Mouse (Mus musculus): ENCODE measurements around the gene Ggt7.

DNA sequence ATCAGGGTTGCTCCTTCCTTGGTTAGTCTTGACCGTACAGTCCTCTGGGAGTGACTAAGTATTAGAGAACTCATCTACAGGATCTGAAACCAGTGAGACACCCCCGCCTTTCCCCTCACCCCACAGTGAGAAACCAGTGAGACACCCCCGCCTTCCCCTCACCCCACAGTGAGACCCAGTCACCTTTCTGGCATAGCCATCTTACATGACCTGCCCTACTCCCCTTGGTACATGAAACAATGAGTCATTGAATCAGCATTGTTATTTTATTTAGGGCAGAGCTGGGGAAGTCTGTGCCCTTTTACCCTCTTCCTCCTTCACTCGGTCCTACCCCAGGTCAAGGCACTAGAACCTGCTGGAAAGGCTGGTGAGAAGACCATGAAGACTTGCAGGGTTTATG, 44.9 kb upstream of the Ggt7 start:
- TF ChIP-seq CTCF (IDR thresholded peaks at IDR 0.05; ENCODE audit: borderline replicate concordance, extremely low read depth, insufficient read depth, insufficient read length) (no peak), POLR2A (IDR thresholded peaks at IDR 0.05; ENCODE audit: borderline replicate concordance, extremely low read depth, insufficient read depth, insufficient read length, poor library complexity, severe bottlenecking) (no peak)
